Mouse (Mus musculus): ENCODE measurements at regions not wholly inside any gene's neighbourhood (a gene's known extent, or its start where the extent isn't known, plus 50 kb on each side); places are given as distances from the start of the nearest gene placed in this dataset.

- H3K4me2 ChIP-seq (ENCODE audit: low read depth): no peak overlapping the region
- H3K27ac ChIP-seq (ENCODE audit: low read depth, low read length): no peak overlapping the region
- 22% methylated on average over 4 of the region's 4 CpGs for WGBS
- H3K9ac ChIP-seq (ENCODE audit: low read length): no peak overlapping the region
- no peaks in the 10 kb centered on the region for H3K36me3 ChIP-seq (ENCODE audit: control insufficient read depth, insufficient read depth, low read length)
- H3K27me3 ChIP-seq (ENCODE audit: control insufficient read depth, insufficient read depth, low read length): no peaks in the 10 kb centered on the region
- H3K4me1 ChIP-seq (ENCODE audit: control insufficient read depth, insufficient read depth, low read length): no peaks in the 10 kb centered on the region
- DNase-seq (ENCODE audit: low spot score): no peak
- ATAC-seq (ENCODE audit: insufficient read depth, low FRiP score, low TSS enrichment): no peak
- no peak overlapping the region for H3K4me3 ChIP-seq (ENCODE audit: low read depth, low read length)
- H3K9me3 ChIP-seq (ENCODE audit: control insufficient read depth, low read length): no peaks in the 10 kb centered on the region
Observed at GRCm38 (mm10) chr13:6137170-6137569, 275.9 kb downstream of the Klf6 start.

DNA sequence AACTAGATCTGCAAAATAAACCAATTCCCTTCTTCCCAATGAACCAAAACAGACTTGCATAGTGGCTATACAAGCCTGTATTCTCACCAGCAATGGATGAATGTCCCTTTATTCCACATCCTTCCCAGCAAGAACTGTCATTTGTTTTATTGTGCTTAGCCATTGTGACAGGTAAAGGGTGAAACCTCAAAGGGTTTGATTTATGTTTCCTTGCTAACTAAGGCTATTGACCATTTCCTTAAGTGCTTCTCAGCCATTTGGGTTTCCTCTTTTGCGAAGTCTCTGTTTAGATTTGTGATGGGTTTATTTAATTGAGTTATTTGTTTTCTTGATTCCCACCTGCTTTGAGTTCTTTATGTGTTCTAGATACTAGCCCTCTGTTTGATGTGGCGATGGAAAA, 281.5 kb downstream of the Klf6 start:
- 34% methylated on average over 2 of the region's 2 CpGs for WGBS
- no peaks in the 10 kb centered on the region for H3K27me3 ChIP-seq (ENCODE audit: control insufficient read depth, insufficient read depth, low read length)
- ATAC-seq (ENCODE audit: insufficient read depth, low FRiP score, low TSS enrichment) (no peak), DNase-seq (ENCODE audit: low spot score) (no peak)
- H3K36me3 ChIP-seq (ENCODE audit: control insufficient read depth, insufficient read depth, low read length): no peaks in the 10 kb centered on the region
- H3K4me1 ChIP-seq (ENCODE audit: control insufficient read depth, insufficient read depth, low read length): no peaks in the 10 kb centered on the region
- no peak overlapping the region for H3K4me2 ChIP-seq (ENCODE audit: low read depth)
- no peak overlapping the region for H3K27ac ChIP-seq (ENCODE audit: low read depth, low read length)
- no peak overlapping the region for H3K9ac ChIP-seq (ENCODE audit: low read length)
- no peak overlapping the region for H3K4me3 ChIP-seq (ENCODE audit: low read depth, low read length)
- no peaks in the 10 kb centered on the region for H3K9me3 ChIP-seq (ENCODE audit: control insufficient read depth, low read length)

- Histone ChIP-seq H3K27me3 (ENCODE audit: control insufficient read depth, insufficient read depth, low read length) (no peaks in the 10 kb centered on the region), H3K36me3 (ENCODE audit: control insufficient read depth, insufficient read depth, low read length) (no peaks in the 10 kb centered on the region), H3K4me3 (ENCODE audit: low read depth, low read length) (no peak overlapping the region), H3K9me3 (ENCODE audit: control insufficient read depth, low read length) (no peaks in the 10 kb centered on the region), H3K4me2 (ENCODE audit: low read depth) (no peak overlapping the region), H3K4me1 (ENCODE audit: control insufficient read depth, insufficient read depth, low read length) (no peaks in the 10 kb centered on the region), H3K9ac (ENCODE audit: low read length) (no peak overlapping the region), H3K27ac (ENCODE audit: low read depth, low read length) (no peak overlapping the region)
- 89% methylated on average over 4 of the region's 4 CpGs for WGBS
- no peak for DNase-seq (ENCODE audit: low spot score)
- ATAC-seq (ENCODE audit: insufficient read depth, low FRiP score, low TSS enrichment): no peak
Observed at GRCm38 (mm10) chr13:6153657-6154056, 292.4 kb downstream of the Klf6 start.

- no peaks in the 10 kb centered on the region for H3K27me3 ChIP-seq (ENCODE audit: control insufficient read depth, insufficient read depth, low read length)
- H3K9me3 ChIP-seq (ENCODE audit: control insufficient read depth, low read length): no peaks in the 10 kb centered on the region
- DNase-seq (ENCODE audit: low spot score) (no peak), ATAC-seq (ENCODE audit: insufficient read depth, low FRiP score, low TSS enrichment) (no peak)
- no peak overlapping the region for H3K9ac ChIP-seq (ENCODE audit: low read length)
- no peaks in the 10 kb centered on the region for H3K4me1 ChIP-seq (ENCODE audit: control insufficient read depth, insufficient read depth, low read length)
- H3K36me3 ChIP-seq (ENCODE audit: control insufficient read depth, insufficient read depth, low read length): no peaks in the 10 kb centered on the region
- WGBS: 84% methylated on average over 4 of the region's 4 CpGs
- H3K4me3 ChIP-seq (ENCODE audit: low read depth, low read length): no peak overlapping the region
- H3K27ac ChIP-seq (ENCODE audit: low read depth, low read length): no peak overlapping the region
- no peak overlapping the region for H3K4me2 ChIP-seq (ENCODE audit: low read depth)
Observed at GRCm38 (mm10) chr13:6156191-6156590, 294.9 kb downstream of the Klf6 start.

- WGBS: 41% methylated on average over 3 of the region's 3 CpGs
- no peaks in the 10 kb centered on the region for H3K9me3 ChIP-seq (ENCODE audit: control insufficient read depth, low read length)
- no peak overlapping the region for H3K4me3 ChIP-seq (ENCODE audit: low read depth, low read length)
- no peak for DNase-seq (ENCODE audit: low spot score)
- H3K36me3 ChIP-seq (ENCODE audit: control insufficient read depth, insufficient read depth, low read length): no peaks in the 10 kb centered on the region
- no peak overlapping the region for H3K4me2 ChIP-seq (ENCODE audit: low read depth)
- no peak overlapping the region for H3K9ac ChIP-seq (ENCODE audit: low read length)
- H3K27ac ChIP-seq (ENCODE audit: low read depth, low read length): no peak overlapping the region
- no peak for ATAC-seq (ENCODE audit: insufficient read depth, low FRiP score, low TSS enrichment)
- H3K4me1 ChIP-seq (ENCODE audit: control insufficient read depth, insufficient read depth, low read length): no peaks in the 10 kb centered on the region
- no peaks in the 10 kb centered on the region for H3K27me3 ChIP-seq (ENCODE audit: control insufficient read depth, insufficient read depth, low read length)
Observed at GRCm38 (mm10) chr13:6157029-6157428, 295.7 kb downstream of the Klf6 start.

DNA sequence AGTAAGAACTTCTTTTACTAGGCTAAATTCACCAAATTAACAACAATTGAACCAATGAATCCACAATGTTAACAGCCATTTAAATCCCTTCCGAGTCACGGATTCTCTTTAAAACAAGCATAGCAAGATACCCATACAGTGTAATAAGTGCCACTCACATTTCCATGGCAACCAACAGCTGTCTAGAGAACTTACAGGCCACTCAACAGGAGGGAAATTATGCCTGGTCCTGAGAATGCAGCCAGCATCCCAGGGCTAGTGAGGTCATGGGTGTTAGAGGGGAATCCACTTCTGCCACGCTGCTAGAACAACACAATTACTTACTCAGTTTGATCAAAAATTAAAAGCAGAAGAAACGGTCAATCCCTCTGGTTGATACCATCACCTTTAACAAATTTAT, 296.7 kb downstream of the Klf6 start:
- Histone ChIP-seq H3K9ac (ENCODE audit: low read length) (no peak overlapping the region), H3K27me3 (ENCODE audit: control insufficient read depth, insufficient read depth, low read length) (no peaks in the 10 kb centered on the region), H3K27ac (ENCODE audit: low read depth, low read length) (no peak overlapping the region), H3K4me1 (ENCODE audit: control insufficient read depth, insufficient read depth, low read length) (no peaks in the 10 kb centered on the region), H3K9me3 (ENCODE audit: control insufficient read depth, low read length) (no peaks in the 10 kb centered on the region), H3K4me3 (ENCODE audit: low read depth, low read length) (no peak overlapping the region), H3K36me3 (ENCODE audit: control insufficient read depth, insufficient read depth, low read length) (no peaks in the 10 kb centered on the region), H3K4me2 (ENCODE audit: low read depth) (no peak overlapping the region)
- 17% methylated on average over 4 of the region's 4 CpGs for WGBS
- peak; percentile 93 for ATAC-seq (ENCODE audit: insufficient read depth, low FRiP score, low TSS enrichment)
- DNase-seq (ENCODE audit: low spot score): peak; percentile 61

DNA sequence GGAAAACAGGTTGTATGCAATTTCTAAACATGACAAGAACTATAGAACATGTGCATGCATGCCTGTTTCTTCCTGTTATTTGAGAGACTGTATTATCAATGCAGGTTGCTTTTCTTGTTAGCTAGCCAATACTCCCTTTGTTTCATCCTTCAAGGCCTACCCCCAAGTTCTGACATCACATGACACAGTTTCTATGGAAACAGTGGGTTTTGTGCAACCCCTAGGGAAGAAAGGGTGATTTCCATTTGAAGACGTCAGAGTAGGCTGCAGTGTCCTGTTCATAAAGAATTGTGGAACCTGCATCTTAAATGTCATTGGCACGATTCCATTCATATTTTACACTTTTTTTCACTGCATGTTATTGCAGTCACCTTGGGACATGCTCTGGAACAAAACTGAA, 298.1 kb downstream of the Klf6 start:
- DNase-seq (ENCODE audit: low spot score) (peak; percentile 12), ATAC-seq (ENCODE audit: insufficient read depth, low FRiP score, low TSS enrichment) (peak; percentile 65)
- Histone ChIP-seq H3K27me3 (ENCODE audit: control insufficient read depth, insufficient read depth, low read length) (no peaks in the 10 kb centered on the region), H3K4me1 (ENCODE audit: control insufficient read depth, insufficient read depth, low read length) (no peaks in the 10 kb centered on the region), H3K4me3 (ENCODE audit: low read depth, low read length) (no peak overlapping the region), H3K9me3 (ENCODE audit: control insufficient read depth, low read length) (no peaks in the 10 kb centered on the region), H3K36me3 (ENCODE audit: control insufficient read depth, insufficient read depth, low read length) (no peaks in the 10 kb centered on the region), H3K27ac (ENCODE audit: low read depth, low read length) (no peak overlapping the region), H3K9ac (ENCODE audit: low read length) (no peak overlapping the region), H3K4me2 (ENCODE audit: low read depth) (no peak overlapping the region)
- 25% methylated on average over 2 of the region's 2 CpGs for WGBS

DNA sequence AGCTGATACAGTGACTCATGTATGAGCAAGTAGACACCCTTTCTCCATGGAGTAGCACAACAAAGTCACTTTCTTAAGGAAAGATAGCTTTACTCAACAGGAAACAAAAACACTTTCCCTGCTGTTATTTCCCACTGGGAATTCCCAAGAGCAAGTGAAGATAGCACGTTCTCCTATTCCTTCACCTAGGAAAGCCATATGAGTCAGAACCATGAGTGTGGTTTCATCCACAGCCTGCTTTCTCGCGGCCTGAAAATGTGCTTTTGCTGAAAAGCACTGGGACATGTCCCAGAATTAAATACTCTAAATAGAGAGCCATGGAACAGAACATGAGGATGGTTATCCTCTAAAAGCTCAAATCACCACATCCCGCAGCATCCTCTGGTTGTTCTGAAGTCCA, 304.6 kb downstream of the Klf6 start:
- Histone ChIP-seq H3K4me1 (ENCODE audit: control insufficient read depth, insufficient read depth, low read length) (no peaks in the 10 kb centered on the region), H3K4me2 (ENCODE audit: low read depth) (no peak overlapping the region), H3K9ac (ENCODE audit: low read length) (no peak overlapping the region), H3K9me3 (ENCODE audit: control insufficient read depth, low read length) (no peaks in the 10 kb centered on the region), H3K27ac (ENCODE audit: low read depth, low read length) (no peak overlapping the region), H3K36me3 (ENCODE audit: control insufficient read depth, insufficient read depth, low read length) (no peaks in the 10 kb centered on the region), H3K27me3 (ENCODE audit: control insufficient read depth, insufficient read depth, low read length) (no peaks in the 10 kb centered on the region), H3K4me3 (ENCODE audit: low read depth, low read length) (no peak overlapping the region)
- no peak for DNase-seq (ENCODE audit: low spot score)
- 84% methylated on average over 4 of the region's 4 CpGs for WGBS
- ATAC-seq (ENCODE audit: insufficient read depth, low FRiP score, low TSS enrichment): no peak

- 89% methylated on average over 1 of the region's 1 CpGs for WGBS
Observed at GRCm38 (mm10) chr13:6167055-6167761, 305.9 kb downstream of the Klf6 start.

More at GRCm38 (mm10) chr13:6167055-6167761, 305.9 kb downstream of the Klf6 start:
- DNase-seq (ENCODE audit: low spot score): no peak
- Histone ChIP-seq H3K4me3 (ENCODE audit: low read depth, low read length) (no peak overlapping the region), H3K9ac (ENCODE audit: low read length) (no peak overlapping the region), H3K27me3 (ENCODE audit: control insufficient read depth, insufficient read depth, low read length) (no peaks in the 10 kb centered on the region), H3K36me3 (ENCODE audit: control insufficient read depth, insufficient read depth, low read length) (no peaks in the 10 kb centered on the region), H3K4me1 (ENCODE audit: control insufficient read depth, insufficient read depth, low read length) (no peaks in the 10 kb centered on the region), H3K9me3 (ENCODE audit: control insufficient read depth, low read length) (no peaks in the 10 kb centered on the region), H3K27ac (ENCODE audit: low read depth, low read length) (no peak overlapping the region), H3K4me2 (ENCODE audit: low read depth) (no peak overlapping the region)
- ATAC-seq (ENCODE audit: insufficient read depth, low FRiP score, low TSS enrichment): no peak

Data from neural tube, embryonic 11.5 days (tissue).